Mouse (Mus musculus): ENCODE data around the gene E2f1.
A peak's percentile ranks its signal among the peaks of the same experiment; 100 is the strongest.

DNA sequence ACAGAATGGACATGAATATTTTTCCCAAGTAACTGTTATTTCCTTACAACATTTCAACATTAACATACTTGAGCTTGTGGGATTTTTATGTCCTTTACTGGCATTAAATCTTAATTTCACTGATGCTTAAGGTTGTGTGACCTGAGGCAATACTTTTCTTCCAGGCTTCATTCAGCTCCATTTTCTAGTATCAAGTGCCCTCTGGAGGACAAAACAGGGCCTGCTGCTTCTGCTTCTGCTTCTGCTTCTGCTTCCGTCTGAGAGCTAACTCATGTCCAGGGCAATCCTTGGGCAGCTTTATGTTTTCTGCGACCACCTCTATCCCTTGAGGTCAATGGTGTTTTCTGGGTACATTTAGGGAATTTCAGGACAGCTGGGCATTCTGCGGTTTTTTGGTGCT lies 30.0 kb downstream of the E2f1 start:
- TF ChIP-seq CTCF (IDR thresholded peaks at IDR 0.05; ENCODE audit: borderline replicate concordance, extremely low read depth, insufficient read depth, insufficient read length), result peak; percentile 66; the same call in 1 of the 2 replicates
- no peak for TF ChIP-seq POLR2A (IDR thresholded peaks at IDR 0.05; ENCODE audit: borderline replicate concordance, extremely low read depth, insufficient read depth, insufficient read length, poor library complexity, severe bottlenecking)

Data from brain, embryonic 14.5 days (tissue).